Mouse (Mus musculus) thymus, postnatal 25 days (tissue): Measurements from ENCODE around the gene Nps.
"Not testable (repeated sequence)": the region's sequence is repeated elsewhere in the genome, so short reads cannot be mapped to it uniquely, and the experiment has no call there.

ENCODE experiments used
- DNase-seq: peaks from one replicate; pipeline ENCODE4 v3.0.0; 2022

The Nps gene

DNA sequence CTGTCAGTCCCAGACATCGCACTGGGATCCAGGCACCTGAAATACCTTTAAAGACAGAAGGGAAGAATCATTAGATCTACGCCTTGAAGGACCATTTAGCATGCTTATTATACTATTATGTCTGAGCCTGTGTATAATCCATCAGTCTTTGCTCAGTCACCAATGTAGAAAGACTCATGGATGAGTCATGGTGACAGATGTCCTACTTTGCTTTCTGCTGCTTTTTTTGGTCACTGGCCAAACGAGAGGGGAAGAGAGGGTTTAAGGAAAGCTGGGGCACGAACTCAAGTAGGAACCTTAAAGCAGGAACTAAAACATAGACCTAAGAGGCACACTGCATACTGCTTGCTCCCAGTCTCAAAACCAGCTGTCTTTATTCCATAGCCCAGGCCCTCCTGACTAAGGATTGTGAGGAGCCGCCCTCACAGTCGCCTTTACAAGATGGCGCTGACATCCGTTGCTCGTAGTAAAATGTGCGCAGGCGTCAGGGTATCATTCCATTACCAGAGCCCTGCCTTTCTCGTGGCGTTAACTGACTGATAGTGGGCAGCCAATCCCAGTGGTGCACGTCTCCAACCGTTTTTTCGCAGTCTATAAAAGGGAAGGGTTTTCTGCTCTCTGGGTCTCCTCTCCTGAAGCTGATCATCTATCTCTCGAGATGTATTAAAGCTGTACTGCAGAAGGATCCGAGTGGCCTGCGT is at the start of gene Nps:
Gene Nps (plus strand): TSS at position 651 of the 701 bp plus-strand sequence.
- not testable (repeated sequence) for DNase-seq

DNA sequence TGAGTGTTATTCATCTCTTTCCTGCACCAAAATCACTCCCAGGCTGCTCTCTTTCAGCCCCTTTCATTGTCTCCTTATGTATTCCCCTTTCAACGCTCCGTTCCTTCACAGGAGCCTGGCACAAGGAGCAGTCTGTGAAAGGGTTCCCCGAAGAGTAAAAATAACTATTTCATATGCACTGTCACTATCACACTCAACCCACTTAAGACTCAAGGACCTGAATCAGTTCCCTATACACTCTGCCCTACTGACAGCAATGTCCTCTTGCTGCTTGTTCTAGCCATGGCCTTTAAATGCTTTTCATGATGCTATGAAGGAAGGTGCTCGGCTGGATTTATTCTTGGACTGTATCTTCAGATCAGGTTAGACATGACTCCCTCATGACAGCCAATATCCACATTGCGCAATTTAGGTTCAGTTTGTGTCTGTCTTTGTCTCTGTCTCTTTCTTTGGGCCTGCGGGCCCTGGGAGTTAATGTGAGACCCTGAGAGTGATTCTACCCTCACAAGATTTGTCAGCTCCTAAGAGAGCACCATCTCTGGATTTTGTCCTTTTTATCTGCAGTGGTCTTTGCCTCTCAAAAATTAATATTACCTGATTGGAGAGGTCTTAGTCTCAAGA is 49.4 kb upstream of the Nps start:
- no peak for DNase-seq

DNA sequence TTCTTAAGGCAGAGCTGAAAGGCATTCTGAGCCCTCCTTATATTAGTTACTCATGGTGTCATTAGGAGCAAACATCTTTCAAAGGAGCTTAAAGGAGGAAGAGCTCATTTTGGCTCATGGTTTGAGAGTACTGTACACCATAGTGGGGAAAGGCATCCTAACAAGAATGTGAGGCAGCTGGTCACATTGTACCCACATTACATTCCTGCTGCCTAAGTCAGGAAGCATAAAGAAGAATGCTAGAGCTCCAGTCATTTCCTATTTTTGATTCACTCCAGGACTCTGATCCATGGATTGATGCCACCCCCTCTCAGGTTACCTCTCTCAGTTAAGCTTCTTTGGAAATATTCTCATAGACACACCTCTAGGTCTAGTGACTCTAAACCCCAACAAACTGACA is 48.2 kb upstream of the Nps start:
- DNase-seq: no peak

DNA sequence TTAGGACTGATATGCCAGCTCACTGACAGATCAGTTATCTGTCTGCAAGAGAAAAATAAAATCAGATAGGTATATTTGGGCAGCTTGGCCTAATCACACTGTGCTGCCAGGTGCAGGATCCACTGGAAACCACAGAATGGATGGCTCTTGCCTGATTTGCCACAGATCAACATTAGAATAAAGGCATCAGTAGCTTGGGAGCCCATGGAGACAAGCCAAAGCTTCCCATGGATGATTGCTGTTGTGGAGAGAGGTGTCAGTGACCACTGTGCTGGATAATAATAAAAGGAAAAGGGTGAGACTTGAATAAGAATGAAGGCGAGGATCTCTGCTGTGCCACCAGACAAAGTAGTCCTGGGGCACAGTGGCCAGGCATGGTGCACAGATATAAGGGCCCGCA is 47.7 kb upstream of the Nps start:
- DNase-seq: no peak

DNA sequence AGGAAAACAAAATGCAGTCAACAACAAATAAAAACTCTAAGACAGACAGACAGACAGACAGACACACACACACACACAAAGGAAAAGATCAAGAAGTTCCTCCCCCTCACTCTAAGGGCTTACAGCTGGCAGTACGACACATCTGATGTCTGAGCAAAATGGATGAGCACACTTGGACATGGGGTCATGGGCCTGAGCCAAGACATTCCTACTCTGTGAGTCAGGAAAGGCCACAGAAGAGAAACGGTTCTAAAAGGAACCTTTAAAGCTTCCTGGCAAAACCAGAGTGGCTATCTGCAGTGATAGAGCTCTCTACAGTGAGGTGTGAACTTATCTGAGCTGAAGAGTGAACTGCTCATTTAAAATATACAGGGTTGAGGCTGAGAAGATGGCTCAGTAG is 46.0 kb upstream of the Nps start:
- DNase-seq: no peak

DNA sequence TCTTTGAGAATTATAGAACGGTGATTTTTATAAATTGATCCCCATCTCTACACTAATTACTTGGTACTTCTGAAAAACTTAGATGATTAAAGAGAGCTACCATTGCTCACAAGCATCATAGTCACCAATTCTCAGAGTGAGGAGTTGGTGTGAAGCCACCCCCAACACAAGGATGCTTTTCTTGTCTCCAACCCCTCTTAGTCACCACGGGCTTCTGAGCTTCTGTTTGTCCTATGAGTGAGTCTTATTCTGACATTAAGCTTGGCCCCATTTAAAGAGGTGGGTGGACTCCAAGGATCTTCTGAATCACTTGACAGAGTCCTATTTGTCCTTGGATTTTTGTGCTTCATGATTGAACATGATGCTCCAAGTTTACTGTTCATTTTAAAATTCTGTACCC is 37.0 kb upstream of the Nps start:
- DNase-seq: no peak

DNA sequence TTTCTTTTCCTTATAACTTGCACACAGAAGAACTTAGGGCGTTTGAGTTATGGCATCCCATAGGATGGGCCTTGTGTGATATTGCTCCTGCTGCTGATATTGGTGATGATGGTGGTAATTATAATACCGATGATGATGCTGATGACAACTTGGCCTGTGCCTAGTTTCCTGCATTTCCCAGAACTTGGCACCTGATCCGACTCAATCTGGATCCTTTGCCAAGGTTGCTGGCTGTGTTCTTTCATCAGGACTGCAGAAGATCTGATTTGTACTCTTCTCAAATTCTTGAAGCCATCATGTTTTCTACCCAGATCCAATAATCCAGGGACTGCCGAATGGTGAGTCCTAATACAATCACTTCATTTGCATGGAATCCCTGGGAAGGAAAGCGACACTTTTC is 32.5 kb upstream of the Nps start:
- DNase-seq: no peak

DNA sequence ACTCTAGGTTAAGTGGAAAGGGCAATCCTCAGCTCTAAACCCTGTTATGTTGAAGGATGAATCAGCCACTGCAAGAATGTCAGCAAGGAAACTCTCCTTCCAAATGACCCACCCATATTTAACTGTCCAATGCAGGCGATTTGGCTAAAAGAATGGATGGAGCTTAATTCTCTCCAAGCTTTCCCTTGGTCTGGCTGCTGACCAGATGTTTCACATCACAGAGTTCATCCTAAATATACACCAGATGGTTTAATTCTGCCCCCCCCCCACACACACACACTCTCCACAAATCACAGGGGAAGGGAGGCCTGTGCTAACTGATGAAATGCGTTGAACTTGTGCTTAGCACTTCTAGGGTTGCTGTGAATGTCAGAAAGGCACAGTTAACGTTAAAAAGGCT is 21.4 kb upstream of the Nps start:
- no peak for DNase-seq

DNA sequence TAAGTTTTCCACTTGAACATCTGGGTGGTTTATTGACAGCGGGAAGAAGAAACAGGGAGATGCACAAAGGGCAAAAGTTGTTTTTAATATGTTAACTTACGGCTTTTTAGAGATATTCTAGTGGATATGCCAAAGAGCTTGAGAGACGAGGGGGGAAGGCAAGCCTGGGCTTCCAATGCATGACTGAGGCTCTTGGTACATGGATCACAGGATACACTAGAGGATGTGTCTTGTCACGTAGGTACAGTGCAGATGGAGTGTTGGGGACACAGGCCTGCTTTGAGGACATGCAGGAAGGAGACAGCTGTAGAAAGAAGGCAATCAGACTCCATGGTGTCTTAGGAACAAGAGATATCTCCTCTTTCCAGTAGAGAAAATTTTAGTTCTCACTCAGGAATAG is 19.1 kb upstream of the Nps start:
- DNase-seq: no peak

DNA sequence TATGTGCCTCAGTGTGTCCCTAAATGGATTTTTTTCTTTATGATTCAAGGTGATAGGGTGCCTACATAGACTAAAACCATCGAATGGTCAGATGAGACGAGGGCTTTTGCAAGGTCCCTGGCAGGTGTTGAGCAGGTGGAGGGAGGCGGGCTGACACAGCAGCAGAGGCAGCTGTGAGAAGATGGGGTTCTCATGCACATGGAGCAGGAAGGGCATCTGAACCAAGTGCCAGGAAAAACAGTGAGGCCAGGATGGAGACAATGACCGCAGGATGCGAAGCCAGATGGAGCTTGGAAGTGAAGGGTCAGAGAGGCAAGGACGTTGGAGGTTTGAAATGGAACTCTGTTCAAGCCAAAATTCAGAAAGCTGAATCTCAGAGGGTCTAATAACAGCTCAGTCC is 18.5 kb upstream of the Nps start:
- no peak for DNase-seq

DNA sequence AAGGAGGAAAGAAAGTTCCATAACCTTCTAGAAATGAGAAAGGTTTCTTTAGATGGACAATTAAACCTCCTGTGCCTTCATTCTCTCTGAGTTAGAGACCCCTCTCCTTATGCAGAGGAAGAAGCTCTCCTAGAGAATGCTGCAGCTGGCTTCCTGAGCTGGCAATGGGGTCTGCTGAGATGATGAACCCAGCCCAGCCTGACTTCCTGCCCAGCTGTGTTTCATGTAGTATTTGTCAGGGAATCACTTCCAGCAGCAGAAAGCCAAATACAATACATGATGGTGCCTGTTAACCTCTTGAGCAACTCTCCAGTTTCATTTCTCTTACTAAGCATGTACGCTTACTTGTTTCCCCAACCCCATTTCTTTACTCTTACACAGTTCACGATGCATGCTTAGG is 17.9 kb upstream of the Nps start:
- DNase-seq: no peak

DNA sequence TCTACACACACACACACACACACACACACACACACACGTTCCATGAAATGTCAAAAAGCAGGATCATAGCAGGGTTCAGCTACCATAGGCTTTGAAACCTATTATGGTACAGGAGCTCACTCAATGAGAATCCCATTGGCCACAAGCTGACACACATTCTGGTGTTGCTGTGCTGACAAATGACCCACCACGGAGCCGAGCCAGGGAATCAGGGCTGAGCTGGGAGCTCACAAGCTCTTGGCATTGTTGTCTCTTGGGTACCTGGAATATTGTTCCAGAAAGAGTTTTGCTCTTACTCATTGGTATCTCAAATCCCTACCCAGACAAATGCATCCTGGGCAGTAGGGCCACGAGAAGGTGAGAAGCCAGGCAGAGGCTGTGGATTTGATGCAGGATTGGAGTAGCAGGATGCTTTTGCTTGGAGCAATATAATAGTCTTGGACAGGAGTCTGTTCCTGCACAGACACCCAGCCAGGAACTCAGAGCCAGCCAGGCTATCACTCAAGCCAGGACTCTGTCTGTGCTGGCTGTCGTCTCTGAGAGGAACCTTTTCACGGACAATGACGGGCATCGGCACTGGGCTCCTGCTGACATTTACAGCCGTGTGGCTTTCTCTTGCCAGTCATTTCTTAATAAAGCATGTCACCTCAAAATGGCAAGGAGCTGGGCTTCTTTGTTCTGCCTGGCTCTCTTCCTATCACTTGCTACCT is 14.2 kb upstream of the Nps start:
- no peak for DNase-seq

DNA sequence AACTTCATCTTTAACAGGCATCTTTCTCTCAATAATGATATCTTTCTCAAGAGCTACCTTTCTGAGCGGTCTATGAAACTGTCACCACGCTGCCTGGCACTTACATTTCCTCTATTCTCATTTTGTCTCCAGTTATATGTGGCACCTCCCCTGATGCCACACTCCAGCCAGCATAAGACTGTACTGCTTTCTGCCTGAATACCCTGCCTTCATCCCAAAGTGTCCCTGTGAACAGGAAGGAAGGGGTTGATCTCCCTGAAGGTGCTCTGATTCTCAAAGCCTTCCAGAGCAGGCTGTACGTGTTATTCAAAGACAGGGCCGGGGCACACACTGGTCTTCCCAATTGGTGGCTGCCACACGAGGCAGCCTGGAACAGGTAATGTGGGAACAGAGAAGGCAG is 12.1 kb upstream of the Nps start:
- DNase-seq: no peak

DNA sequence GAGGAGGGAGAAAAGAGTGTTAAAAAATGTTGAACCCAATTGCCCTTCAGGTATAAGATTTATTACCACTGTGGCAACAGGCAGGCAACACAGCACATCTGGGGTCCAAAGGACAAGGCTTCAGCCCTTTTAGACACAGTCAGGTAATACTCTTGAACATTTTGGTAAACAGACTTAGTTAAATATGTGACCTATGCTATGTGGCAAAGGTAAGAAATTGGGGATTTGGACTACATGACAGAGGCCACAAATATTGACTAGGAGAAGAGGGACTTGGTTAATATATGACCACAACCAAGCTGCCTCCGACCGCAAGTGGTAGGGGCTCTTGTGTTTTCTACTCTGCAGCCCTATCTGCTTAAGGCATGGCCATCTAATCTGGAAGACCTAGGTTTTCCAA is 5.3 kb upstream of the Nps start:
- DNase-seq: no peak

DNA sequence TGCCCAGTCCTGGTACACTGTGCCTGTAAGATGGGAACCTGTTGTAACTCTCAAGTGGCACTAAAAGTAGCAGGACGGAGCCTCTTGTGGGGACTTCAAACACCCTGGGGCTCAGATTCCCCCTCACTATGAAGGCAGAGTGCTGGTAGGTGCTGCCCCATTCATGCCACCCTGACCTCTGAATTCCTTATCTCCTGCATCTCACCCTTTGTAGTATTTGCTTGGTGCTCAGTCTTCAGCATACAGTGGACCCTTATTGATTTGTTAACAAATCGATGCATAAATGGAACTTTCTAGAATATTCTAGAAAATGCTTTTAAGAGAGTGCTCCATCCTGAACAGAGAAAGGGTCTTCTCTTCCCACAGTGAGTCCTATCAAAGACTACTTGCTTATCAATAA is 4.1 kb upstream of the Nps start:
- no peak for DNase-seq

DNA sequence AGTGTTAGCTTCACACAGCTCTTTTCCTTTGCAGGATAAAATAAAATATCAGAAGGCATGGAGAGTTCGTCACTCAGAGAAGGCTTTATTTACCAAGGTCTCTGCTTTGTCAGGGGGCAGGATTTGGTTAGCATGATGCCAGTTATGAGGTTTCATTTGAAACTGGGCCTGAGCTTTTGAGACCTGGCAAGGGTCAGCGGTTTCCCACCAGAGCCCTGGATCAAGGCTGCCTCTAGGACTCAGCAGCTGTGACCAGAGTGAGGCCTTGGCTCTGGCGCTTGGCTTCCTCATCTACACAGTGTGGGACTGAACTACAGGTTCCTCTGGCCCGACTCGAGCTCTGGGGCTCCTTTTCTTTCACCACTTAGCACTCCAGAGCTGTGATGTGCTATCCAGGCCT is 12.5 kb downstream of the Nps start:
- no peak for DNase-seq

DNA sequence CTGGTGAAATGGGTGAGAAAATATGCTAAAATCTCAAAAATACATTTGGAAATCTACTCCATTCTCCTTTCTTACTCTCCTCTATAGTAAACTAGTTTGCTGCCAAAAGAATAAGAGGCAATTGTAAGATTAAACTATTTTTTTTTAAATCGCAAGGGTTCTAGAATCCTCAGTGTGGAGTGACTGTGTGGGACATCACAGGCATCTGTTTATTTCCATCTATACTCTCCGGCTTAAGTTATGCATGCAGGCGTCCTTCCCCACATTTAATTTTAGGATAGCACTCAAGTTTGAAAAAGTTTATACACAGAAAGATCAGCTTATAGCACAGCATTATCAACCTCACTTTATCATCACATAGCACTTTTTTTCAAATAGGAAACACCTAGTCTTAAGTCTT is 24.7 kb downstream of the Nps start:
- DNase-seq: no peak

DNA sequence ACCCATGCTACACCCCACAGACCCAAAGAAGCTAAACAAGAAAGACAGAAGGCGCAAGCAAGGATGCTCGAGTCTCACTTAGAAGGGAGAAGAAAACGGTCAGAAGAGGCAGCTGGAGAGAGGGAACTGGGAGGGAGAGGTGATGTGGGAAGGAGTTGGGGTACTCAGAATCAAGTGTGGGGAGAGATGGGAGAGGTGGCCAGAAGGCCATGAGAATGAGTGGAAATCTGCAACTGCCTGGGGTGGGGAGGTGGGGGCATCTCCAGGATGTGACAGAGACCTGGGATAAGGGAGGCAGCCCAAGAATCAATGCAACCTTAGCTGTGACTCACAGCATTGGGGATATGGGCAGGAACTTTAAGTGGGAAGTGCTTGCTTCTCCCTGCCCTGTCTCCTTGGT is 31.5 kb downstream of the Nps start:
- DNase-seq: no peak

DNA sequence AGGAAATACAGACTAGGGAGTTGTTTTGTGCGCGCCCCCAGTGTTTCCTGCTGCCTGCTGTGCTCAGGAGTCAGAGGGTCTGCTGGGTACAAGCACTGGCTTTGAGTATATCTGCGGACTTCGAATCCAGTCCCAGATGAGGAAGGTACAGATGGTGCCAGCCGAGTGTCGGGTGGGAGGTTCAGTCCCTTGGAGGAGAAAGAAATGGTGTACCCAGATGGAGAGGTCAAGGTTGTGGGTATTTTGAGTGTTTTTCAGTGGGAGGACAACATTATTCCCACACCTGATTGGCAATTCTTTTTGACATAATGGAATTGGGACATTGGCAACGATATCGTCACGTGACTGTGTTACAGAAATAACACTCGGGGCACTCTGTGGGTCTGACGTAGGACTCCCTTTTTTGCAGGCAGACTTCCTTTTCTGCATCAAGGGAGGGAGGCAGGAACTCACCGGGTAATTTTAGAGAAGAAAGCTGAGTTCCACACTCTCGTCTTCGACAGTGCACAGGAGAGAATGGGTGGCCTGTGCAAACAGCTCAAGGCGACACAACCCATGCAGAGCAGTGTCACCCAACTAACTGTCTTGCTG is 33.2 kb downstream of the Nps start:
- no peak for DNase-seq

DNA sequence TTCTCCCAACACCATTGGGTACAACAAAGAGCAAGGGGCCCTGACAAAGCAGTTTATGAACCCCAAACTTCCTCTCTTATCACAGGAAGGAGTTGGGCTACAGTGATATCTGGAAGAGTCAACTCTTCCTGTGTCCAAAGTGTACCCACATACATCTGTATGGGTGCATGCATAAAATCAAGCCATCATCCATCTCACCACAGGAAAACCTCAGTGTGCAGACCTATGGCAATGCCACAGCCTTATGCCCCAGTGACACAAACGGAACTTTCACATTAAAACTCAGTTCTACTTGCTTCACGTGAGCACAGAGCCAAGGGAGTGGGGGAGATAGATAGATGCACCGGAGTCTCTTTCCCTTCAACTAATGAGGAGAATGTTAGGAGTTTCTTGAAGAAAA is 36.0 kb downstream of the Nps start:
- DNase-seq: no peak

DNA sequence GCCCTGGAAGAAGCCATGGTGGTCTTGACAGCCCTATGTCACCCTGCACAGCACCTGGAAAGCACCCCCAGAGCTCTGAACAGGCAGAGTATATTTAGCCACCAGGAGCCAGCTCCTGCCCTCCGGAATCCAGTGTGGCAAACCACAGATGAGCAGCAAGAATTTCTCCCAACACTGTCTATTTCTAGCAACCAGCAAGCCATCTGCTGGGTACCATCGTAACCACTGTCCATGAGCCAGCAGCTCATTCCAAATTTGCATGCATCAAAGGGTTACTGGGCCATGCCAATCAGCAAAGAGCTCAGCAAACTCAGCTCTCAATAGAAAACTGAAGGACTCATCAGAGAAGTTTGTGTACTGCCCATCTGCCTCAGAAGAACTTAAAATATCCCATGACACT is 46.0 kb downstream of the Nps start:
- DNase-seq: no peak
